Mouse (Mus musculus): ENCODE results near the gene Ppp1ca.

Gene Ppp1ca

DNA sequence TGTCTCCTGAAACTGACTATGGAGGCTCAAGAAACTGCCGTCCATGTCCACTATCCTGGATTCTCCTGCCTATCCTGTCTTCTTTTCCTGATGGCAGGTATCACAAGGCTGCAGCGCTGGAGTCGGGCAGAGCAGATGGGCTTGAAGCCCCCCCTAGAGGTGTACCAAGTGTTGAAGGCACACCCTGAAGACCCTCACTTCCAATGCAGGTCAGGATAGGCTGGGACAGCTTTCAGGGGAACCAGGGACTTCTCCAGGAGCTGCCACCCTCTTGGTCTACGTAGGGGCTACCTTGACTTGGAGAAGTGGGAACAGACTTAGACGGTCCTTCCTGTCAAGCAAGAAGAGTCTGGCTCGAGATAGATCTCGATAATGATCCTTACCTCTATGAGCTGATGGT, 40.8 kb downstream of the Ppp1ca start:
- DNase-seq (ENCODE audit: low read depth), result no peak

DNA sequence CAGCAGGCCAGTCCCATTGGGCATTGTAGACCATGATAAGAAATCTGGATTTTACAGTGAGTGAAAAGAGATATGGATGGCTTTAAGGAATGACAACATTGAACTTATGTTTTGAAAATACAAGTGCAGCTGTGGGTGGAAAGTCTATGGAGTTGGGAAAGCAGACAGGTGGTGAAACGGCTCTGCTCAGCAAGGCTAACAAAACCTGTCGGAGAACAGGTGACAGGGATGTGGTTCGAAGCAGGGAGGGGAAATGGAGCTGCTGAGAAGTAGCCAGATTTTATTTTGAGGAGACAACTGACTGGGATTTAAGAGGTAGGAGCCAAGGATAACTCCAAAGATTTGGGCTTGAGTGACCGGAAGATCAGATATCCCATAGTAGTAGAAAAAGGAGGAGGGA, 42.7 kb downstream of the Ppp1ca start:
- DNase-seq (ENCODE audit: low read depth), result no peak

DNA sequence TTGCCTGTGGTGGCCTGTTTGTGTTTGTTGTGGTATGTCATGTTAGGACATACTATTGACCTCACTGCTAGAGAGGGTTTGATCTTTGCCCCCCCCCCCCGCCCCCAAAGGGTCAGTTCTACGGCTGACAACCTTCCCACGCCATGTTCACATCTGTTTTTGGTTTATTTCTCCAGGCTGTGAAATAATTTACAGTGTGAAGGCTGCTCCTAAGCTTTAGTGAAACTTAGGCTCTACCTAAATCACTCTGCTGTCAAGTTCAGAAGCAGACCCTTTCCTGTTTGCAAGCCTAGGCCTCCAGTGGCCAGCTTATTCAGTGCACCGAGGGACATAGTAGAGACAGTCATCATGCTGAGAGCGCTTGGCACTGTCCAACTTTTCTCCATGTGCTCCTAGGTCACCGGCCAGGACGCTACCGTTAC, 48.4 kb downstream of the Ppp1ca start:
- DNase-seq (ENCODE audit: low read depth), result peak; percentile 59

DNA sequence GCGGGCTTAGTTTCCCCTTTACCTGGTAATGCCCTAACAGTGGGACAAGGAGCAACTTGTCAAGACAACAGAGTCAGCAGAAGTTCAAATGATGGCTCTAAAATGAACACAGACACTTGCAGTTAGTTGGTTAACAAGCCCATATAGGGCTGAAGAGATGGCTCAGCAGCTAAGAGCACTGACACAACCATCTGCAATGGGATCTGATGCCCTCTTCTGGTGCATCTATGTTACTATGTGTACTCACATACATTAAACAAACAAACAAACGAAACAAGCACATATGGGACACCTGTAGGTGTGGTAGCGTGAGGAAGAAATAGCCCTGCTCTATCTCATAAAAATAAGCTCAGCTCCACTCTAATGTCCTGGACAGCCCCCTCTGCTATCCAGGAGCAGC, 50.6 kb downstream of the Ppp1ca start:
- no peak for DNase-seq (ENCODE audit: low read depth)

DNA sequence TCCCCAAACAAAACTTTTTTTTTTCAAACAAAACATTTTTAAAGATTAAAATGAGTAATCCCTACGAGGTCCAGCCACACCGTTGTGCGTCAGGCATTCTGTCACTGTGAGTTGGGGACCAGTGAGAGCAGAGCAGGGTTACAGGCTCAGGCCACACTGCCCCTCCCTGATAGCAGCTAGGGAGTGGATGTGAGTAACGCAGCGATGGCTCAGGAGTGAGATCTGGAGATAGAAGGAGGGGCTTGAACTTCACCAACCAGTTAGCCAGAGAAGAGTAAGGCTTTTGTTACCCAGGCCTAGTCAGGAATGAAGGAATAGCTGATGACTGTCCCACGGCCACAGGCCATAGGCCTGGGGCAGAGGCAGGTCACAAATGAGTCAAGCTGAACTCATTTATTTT, 52.9 kb downstream of the Ppp1ca start:
- no peak for DNase-seq (ENCODE audit: low read depth)

Measured in NIH3T3 (cell line).